Mouse (Mus musculus) hematopoietic multipotent progenitor cell, adult 10-12 weeks (in vitro differentiated cells): ENCODE data around the gene Dop1b. TPM values are rescaled to one million over a fixed set of nuclear protein-coding genes. Genes with fewer than 3 reads are reported as not detected.

Experiments used
- polyA plus RNA-seq: library from polyadenylated mRNA; stranded (reverse); fragments of >175 nt; gene quantifications from 2 replicates; pipeline ENCODE4 v1.2.3, GENCODE M21; 2012; ENCODE audit warnings: low replicate concordance

Gene Dop1b
- polyA plus RNA-seq: 36.9 and 40.7 TPM in 2 replicates

GRCm38 (mm10) chr16:93711411-93712188 is at the start of gene Dop1b:
Dop1b (plus strand) TSS chr16:93711904.

GRCm38 (mm10) chr16:93682689-93683507 is 28.8 kb upstream of the Dop1b start, which contains the start of gene Cbr3:
Cbr3 (plus strand) TSS chr16:93683215.

GRCm38 (mm10) chr16:93831627-93832395 is 120.1 kb downstream of the Dop1b start, which contains the start of gene Morc3:
Morc3 (plus strand) TSS chr16:93832121.

Other genes starting within 250 kb of the Dop1b start
- 3.5 and 4.2 TPM in 2 replicates for gene Setd4, start 107.8 kb upstream of the Dop1b start, polyA plus RNA-seq
- 34.0 and 57.0 TPM in 2 replicates for gene Cbr1, start 106.1 kb upstream of the Dop1b start, polyA plus RNA-seq
- gene Gm5678, start 83.8 kb upstream of the Dop1b start, polyA plus RNA-seq: not detected in 2 replicates
- 3.7 and 7.8 TPM in 2 replicates for gene Cbr3, start 28.7 kb upstream of the Dop1b start, polyA plus RNA-seq
- gene Morc3, start 120.2 kb downstream of the Dop1b start, polyA plus RNA-seq: 11.4 and 20.7 TPM in 2 replicates
- 12.0 and 19.2 TPM in 2 replicates for gene Chaf1b, start 172.0 kb downstream of the Dop1b start, polyA plus RNA-seq